Mouse (Mus musculus): ENCODE data around the gene Spire2.

DNA sequence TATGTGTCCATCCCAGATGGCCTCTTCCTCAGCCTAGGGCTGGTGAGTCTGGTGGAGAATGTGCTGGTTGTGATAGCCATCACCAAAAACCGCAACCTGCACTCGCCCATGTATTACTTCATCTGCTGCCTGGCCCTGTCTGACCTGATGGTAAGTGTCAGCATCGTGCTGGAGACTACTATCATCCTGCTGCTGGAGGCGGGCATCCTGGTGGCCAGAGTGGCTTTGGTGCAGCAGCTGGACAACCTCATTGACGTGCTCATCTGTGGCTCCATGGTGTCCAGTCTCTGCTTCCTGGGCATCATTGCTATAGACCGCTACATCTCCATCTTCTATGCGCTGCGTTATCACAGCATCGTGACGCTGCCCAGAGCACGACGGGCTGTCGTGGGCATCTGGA lies 75.1 kb downstream of the Spire2 start:
- TF ChIP-seq GATA1 (IDR thresholded peaks at IDR 0.05; ENCODE audit: borderline replicate concordance, low read length) (no peak), FLI1 (IDR thresholded peaks at IDR 0.05; ENCODE audit: low read length) (no peak)
